Mouse (Mus musculus) naive thymus-derived CD4-positive, alpha-beta T cell, adult 2 months (primary cell): Measurements from ENCODE around the gene Defb48.

Experiments used
- DNase-seq: peaks from one replicate; pipeline ENCODE4 v3.0.0-alpha.2; 2011; ENCODE audit warnings: low read depth

Defb48 gene

GRCm38 (mm10) chr14:62928101-62928541 lies 56.2 kb downstream of the Defb48 start:
- peak; percentile 53 for DNase-seq
